Mouse (Mus musculus) ES-Bruce4 (cell line): ENCODE results near the gene M6pr.

Source experiments
- CTCF ChIP-seq: IDR thresholded peaks from one replicate; pipeline ENCODE4 v1.8.1; 2011; ENCODE audit warnings: low read depth, low read length
- POLR2A ChIP-seq: IDR thresholded peaks from one replicate; pipeline ENCODE4 v1.8.1; 2011; ENCODE audit warnings: low read length; ENCODE audit not compliant: insufficient read depth

DNA sequence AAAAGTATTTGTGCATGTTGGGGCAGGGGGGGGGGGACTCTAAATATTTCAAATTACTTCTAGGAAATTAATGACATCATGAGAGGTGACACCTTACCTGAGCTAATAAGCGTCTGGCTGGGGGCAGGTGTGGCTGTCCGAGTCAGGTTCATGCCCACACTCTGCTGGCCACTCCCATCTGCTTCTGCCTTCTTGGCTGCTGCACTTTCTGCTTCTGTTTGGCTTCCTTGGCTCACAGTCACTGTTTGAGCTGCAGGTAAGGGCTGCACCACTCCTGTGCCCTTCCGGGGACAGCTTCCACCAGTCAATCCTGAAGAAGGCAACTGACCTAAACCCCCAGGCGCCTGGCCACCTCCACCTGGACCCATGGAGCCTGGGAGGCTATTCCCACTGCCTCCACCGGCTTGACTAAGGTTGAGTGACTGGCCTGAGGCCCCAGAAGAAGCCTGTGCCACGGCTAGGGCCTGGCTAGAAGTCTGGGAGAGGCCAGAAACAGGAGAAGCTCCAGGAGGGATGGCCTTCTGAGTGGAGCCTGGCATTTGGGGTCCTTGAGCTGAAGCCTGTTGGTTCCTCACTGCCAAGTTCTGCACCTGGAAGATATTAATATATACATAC, 16.9 kb downstream of the M6pr start:
- TF ChIP-seq POLR2A (no peak), CTCF (no peak)
